Mouse (Mus musculus): ENCODE data around the gene Clptm1.
A peak's percentile ranks its signal among the peaks of the same experiment; 100 is the strongest.

DNA sequence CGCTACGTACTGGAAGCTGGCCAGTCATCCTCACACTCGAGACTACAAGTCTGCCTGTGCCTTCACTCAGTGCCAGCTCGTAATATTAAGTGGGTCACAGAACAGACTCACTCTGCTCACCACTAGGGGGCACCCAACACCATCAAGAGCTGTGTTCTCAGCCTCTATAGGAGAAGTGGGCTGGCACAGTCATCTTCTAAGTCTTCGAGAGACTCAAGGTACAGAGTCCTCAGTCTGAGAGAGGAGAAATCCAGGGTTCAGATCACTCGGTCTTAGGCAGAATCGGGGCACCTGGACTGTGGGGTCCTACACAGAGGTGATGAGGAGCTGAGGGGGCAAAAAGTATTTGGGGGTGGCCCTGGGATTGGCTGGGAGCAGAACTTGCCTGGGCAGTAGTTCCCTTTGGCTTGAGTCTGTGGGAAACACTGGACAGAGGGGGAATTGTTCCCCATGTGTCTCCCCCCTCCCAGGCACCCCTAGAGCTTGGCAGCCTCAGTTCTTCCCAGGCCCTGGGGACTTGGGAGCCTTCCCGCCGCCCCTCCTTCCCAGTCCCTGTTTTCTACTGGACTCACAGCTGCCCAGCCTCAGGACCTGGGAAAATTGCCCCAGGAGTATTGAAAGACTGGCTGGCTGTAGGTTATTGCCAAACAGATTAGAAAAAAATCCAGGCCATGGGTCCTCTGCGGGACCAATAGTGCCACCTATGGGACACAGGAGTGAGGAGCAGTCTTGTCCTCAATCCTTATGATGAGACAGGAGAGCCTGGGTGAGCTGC is 4.3 kb upstream of the Clptm1 start:
- peak; percentile 99 for TF ChIP-seq CTCF (IDR thresholded peaks at IDR 0.05)
- TF ChIP-seq EP300 (IDR thresholded peaks at IDR 0.05): no peak

All from lung, postnatal 0 days (tissue).